Mouse (Mus musculus): ENCODE results near the gene Zcchc13.
"Not testable (repeated sequence)": the region's sequence is repeated elsewhere in the genome, so short reads cannot be mapped to it uniquely, and the experiment has no call there.

The Zcchc13 gene

GRCm38 (mm10) chrX:103652048-103652447, 21.7 kb downstream of the Zcchc13 start:
- no peak for DNase-seq

GRCm38 (mm10) chrX:103653021-103653420, 22.6 kb downstream of the Zcchc13 start:
- DNase-seq = no peak

GRCm38 (mm10) chrX:103658985-103659384, 28.6 kb downstream of the Zcchc13 start:
- no peak for DNase-seq

GRCm38 (mm10) chrX:103664445-103664844, 34.1 kb downstream of the Zcchc13 start:
- not testable (repeated sequence) for DNase-seq

- DNase-seq = no peak
Measured at GRCm38 (mm10) chrX:103670245-103670644, 39.9 kb downstream of the Zcchc13 start.

GRCm38 (mm10) chrX:103673761-103674160, 43.4 kb downstream of the Zcchc13 start:
- DNase-seq = no peak

- DNase-seq = no peak
Measured at GRCm38 (mm10) chrX:103674674-103675073, 44.3 kb downstream of the Zcchc13 start.

All from thymus, postnatal 4 days (tissue).